Mouse (Mus musculus): Measurements from ENCODE around the gene Zeb2.

Zeb2 gene

DNA sequence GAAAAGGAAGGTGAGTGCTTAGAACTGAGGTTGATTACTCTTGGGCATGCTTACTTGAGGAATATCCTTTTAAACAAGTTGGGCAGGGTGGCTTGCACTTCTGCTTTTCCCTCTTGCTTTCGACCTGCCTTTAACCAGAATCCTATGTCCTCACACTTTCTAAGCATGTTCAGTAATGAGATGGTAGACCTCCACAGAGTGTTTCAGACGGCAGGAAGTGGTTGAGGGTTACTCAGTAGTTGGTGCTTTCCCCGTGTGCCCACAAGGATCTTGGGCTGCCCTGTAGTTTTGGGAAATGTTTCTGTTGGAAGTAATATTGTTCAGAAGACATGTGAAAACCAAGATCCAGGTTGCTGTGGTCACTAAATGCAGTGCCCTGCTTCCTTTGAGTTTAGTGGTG lies 135.5 kb downstream of the Zeb2 start:
- DNase-seq, result peak; percentile 79

DNA sequence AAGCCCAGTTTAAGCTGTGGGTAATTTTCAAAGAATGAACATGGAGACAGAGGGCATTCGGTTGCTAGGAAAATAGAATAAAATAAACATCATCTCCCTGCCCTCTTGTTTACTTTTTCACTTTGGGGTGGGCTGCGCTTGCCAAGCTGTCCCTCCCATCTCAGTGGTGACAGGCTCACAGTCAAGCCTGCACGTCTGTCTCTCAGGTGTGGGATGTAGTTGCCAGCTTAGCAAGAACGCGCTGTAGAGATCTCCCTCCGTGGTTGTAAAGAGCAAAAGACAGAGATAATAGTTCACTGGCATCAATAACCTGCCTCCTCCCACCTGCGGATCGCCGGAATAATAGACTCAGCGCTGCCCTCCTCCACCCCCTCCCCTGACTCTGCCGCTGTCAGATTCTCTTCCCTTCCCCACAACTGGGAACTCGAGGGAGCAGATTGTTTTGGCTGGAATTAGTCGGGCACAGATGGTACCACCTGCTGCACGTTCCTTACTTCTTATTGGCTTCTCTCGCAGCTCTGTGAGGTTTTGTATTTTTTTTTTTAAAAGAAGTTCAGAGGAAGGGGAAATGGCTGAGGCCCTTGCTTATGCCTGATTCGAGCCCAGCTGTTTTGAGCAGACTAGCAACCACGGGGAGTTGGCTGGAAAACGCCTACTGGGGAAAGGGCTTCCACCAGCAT lies 138.0 kb downstream of the Zeb2 start:
- peak; percentile 87 for DNase-seq

- DNase-seq, result peak; percentile 42
These were observed 139.2 kb downstream of the Zeb2 start for GRCm38 (mm10) chr2:44978038-44978437.

- DNase-seq, result peak; percentile 89
These were observed 139.6 kb downstream of the Zeb2 start for GRCm38 (mm10) chr2:44977556-44977955.

- peak; percentile 88 for DNase-seq
These were observed 140.1 kb downstream of the Zeb2 start for GRCm38 (mm10) chr2:44977051-44977450.

DNA sequence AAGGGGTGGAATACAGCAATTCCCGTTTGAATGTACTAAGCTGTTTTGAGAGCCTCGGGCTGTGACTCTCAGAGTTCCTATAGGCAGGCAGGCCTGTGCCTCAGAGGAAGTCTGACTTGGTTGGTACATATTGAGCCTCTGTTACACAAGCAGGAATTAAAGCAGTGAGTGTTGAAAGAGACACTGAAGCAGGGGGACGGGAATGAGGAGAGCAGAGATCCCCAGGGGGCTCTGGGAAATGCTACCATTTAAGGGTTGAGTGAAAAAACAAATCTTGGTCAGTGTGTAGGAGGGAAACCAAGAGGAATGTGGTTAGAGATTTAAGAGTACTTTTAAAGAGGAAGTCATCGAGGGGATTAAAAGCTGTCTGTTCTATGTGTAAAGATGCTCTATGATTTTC lies 140.7 kb downstream of the Zeb2 start:
- peak; percentile 90 for DNase-seq

- no peak for DNase-seq
These were observed 143.4 kb downstream of the Zeb2 start for GRCm38 (mm10) chr2:44973828-44974227.

- DNase-seq, result no peak
These were observed 147.0 kb downstream of the Zeb2 start for GRCm38 (mm10) chr2:44970087-44970646.

DNA sequence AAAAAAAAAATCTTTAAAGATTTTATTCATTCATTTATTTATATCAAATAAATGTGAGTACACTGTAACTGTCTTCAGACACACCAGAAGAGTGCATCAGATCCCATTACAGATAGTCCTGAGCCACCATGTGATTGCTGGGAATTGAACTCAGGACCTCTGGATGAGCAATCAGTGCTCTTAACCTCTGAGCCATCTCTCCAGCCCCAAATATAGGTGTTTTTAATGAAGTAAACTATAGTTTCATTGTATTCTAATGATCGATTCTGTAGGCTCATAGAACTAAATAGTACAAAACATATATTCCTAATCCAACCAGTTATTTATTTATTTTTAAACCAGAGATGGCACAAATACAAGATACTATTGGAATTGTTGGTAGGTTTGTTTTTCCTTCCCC lies 147.6 kb downstream of the Zeb2 start:
- DNase-seq, result no peak

DNA sequence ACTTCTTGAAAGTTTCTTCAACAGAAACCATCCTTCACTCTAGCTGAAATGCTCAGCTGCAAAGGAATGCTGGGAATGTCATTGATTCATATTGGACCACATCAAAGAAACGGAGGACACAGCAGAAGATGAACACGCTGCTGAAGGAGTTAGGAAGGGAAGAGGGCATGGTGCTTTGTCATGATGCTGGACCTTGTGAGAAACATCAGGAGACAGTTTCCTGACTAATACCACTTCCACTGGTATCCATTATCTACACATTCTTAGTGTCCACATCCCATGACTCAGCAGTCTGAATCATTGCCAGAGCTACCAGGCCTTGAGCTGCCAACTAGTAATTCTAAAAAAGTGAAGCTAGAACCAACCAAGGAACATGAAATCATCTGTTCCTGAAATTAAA lies 148.0 kb downstream of the Zeb2 start:
- no peak for DNase-seq

GRCm38 (mm10) chr2:44965834-44966555 lies 151.2 kb downstream of the Zeb2 start:
- DNase-seq, result no peak

DNA sequence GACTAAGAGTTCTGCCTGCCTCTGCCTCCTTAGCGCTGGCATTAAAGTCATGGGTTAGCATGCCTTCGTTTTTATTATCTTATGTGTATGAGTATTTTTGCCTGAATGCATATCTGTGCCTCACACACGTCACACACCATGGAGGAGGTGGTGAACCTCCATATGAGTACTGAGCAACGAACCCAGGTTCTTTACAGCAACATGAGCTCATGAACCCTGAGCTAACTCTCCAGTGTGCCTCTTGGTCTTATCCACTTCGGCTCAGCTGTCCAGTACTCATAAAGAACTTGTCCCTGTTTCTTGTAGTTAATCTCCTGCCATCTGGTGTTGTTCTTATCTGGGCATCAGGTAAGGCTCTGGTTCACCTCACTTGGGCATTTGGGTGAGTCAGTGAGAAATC lies 154.6 kb downstream of the Zeb2 start:
- no peak for DNase-seq

- DNase-seq, result no peak
These were observed 156.0 kb downstream of the Zeb2 start for GRCm38 (mm10) chr2:44961192-44961591.

DNA sequence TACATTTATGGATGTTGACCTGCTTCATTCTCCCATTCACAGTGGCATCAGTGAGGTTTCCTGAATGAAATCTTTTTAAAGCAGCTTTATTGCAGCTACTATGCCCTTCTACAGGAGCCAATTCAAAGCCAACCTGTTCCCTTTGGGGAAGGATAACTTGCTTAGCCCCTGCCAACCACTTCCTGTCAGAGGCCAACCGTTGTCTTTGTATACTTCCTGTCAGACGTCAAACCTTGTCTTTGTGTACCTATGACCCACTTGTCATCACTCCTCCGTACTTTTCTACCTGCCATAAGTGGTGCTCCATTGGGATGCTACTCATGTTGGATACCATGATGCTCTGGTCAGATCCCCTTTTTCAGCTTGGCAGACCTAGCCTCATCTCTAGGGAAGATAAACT lies 156.6 kb downstream of the Zeb2 start:
- DNase-seq, result no peak

DNA sequence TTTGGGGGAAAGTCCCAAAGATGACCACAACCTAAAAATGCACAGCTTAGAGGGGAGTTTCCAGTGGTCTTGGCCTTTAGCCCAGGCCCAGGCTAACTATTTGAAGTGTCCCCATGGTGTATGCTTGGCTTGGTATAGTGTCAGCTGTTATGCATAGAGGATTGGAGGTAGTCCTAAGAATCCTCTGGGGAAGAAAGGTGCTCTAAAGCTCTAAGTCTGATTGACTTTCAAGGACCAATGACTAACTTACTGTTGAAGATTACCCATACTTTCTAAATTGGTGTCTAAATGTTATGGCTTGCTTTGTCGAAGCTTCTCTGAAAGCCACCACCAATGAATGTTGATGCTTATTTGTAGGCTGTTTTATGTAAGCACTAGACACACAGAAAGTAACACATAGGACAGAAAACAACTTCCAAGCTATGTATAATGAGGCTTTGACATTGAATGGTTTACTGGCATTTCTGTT lies 159.8 kb downstream of the Zeb2 start:
- DNase-seq, result no peak

DNA sequence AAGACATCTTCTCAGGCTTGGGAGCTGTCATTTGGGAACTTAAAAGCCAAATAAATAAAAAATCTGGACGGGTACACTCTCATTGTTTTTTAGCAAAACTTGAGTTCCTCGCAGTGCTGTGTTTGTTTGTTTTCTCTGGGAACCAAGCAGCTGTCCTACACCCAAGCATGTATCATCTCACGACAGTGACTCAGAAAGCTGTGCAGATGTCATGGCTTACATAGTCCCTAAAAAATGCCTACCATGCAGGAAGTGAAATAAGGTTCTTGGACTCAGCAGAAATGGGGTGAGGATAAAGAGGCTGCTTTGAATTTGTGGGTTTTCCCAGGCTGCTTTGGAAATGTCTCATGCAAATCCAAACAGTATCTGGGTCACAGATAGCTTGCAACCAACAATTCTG lies 161.0 kb downstream of the Zeb2 start:
- DNase-seq, result peak; percentile 96

GRCm38 (mm10) chr2:44955506-44955905 lies 161.7 kb downstream of the Zeb2 start:
- DNase-seq, result no peak

GRCm38 (mm10) chr2:44954180-44954579 lies 163.0 kb downstream of the Zeb2 start:
- DNase-seq, result no peak

- peak; percentile 94 for DNase-seq
These were observed 164.3 kb downstream of the Zeb2 start for GRCm38 (mm10) chr2:44952830-44953422.

DNA sequence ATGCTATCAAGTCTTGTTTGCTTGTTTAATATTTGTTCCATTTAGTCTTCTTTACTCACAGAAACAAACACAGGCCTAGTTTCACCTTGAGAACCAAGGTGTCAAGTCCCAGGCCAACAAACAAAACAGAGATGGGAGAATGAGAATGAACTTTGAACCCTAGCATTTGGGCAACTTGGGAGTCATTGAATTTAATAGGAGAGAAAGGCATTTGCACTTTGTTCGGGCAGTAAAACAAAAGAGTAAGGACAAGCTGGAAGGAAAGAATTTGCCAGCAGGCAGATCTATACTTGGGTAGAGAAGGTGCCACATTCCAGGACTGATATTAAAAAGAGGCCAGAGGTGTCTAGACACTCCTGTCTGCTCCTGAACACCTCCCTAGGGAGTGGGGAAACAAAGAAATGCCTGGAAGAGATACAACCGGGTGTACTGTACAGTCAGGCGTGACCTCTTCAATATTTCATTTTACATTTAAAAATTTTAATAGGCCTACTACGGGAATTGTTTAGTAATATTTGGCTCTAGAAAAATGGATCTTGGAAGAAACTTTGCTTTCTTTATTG lies 165.5 kb downstream of the Zeb2 start:
- no peak for DNase-seq

GRCm38 (mm10) chr2:44944689-44945088 lies 172.5 kb downstream of the Zeb2 start:
- no peak for DNase-seq
